Mouse (Mus musculus): ENCODE results near the gene Atg16l2. TPM values are rescaled to one million over a fixed set of nuclear protein-coding genes. Genes with fewer than 3 reads are reported as not detected.
A peak's percentile ranks its signal among the peaks of the same experiment; 100 is the strongest.

Gene Atg16l2
- polyA plus RNA-seq, 1 experiment from 2014 or later = 20.0 TPM

DNA sequence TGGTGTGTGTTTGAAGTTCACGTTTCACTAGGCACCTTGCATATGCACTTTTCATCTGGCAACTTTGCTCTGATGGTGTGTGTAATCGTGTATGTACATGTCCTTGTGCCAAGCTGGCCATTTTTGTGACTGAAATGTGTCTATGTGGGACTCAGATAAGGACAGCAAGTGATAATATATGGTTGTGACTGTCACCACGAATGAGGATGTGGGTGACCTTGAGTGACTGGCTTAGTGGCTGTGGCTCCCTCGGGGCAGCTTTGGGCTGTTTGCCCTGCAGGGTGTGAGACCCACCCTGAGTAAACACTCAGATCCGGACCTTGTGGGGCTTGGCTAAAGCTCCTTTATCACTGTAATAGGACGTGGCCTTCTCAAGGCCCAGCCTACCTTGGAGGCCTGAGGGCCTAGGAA is 14.5 kb upstream of the Atg16l2 start:
- H3K27ac ChIP-seq (ENCODE audit: low read length) = peak overlapping the region; percentile 79
- no peak overlapping the region for H3K9ac ChIP-seq (ENCODE audit: low read length)
- peaks cover 16% of the 10 kb centered on the region; the same call in 1 of the 2 replicates for H3K4me1 ChIP-seq (ENCODE audit: control insufficient read depth, insufficient read depth, low read length)
- no peaks in the 10 kb centered on the region for H3K27me3 ChIP-seq (ENCODE audit: control insufficient read depth, insufficient read depth, low read length)
- H3K4me3 ChIP-seq (replicated peaks; ENCODE audit: low read length) = no peak overlapping the region
- no peaks in the 10 kb centered on the region for H3K36me3 ChIP-seq (ENCODE audit: control insufficient read depth, insufficient read depth, low read length)
- no peaks in the 10 kb centered on the region for H3K9me3 ChIP-seq (replicated peaks; ENCODE audit: control insufficient read depth, low read length)
- peak; percentile 79 for ATAC-seq (ENCODE audit: insufficient read depth, low FRiP score)
- 44% methylated on average over 6 of the region's 6 CpGs for WGBS
- H3K4me2 ChIP-seq (ENCODE audit: low read depth, low read length) = no peak overlapping the region

DNA sequence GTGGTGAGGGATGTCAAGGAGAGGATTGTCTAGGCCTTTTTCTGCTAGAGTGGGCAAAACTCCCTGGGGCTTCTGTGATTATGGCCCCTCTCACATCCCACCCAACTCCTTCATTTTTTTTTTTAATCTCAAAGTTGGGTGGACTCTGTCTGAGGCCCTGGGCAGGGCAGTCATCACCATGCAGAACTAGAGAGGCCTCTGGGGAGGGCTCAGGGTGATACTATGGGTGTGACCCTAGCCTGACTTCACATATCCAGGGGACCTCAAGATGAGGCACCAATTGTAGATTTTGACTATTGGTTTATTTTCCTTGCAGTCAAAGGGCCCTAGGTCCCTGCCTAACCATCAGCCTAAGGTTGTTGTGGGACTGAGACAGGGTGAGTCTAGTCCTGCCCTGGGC is 13.6 kb upstream of the Atg16l2 start:
- Histone ChIP-seq H3K27ac (ENCODE audit: low read length) (peak overlapping the region; percentile 79), H3K36me3 (ENCODE audit: control insufficient read depth, insufficient read depth, low read length) (no peaks in the 10 kb centered on the region), H3K4me1 (ENCODE audit: control insufficient read depth, insufficient read depth, low read length) (peaks cover 16% of the 10 kb centered on the region; the same call in 1 of the 2 replicates), H3K27me3 (ENCODE audit: control insufficient read depth, insufficient read depth, low read length) (no peaks in the 10 kb centered on the region), H3K4me2 (ENCODE audit: low read depth, low read length) (no peak overlapping the region), H3K9ac (ENCODE audit: low read length) (no peak overlapping the region), H3K4me3 (replicated peaks; ENCODE audit: low read length) (no peak overlapping the region), H3K9me3 (replicated peaks; ENCODE audit: control insufficient read depth, low read length) (no peaks in the 10 kb centered on the region)
- no peak for ATAC-seq (ENCODE audit: insufficient read depth, low FRiP score)

DNA sequence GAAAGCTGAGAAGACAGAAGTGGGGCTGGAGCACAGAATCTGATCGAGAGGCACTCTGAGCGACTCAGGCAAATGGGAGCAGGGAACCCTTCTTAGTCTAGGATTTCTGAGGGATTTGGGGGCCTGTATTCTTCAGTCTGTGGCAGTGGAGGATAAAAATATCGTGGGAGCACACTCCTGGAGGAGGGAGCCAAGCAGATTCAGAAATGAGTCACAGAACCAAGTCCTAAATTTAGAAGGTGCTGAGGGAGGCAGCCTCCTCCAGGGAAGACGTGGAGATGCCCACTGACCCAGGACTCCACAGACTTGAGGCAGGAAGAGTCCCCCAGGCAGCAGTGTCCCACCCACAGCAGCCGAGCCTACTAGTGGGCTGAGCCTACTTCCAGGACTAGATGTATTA is 12.3 kb upstream of the Atg16l2 start:
- no peaks in the 10 kb centered on the region for H3K9me3 ChIP-seq (replicated peaks; ENCODE audit: control insufficient read depth, low read length)

DNA sequence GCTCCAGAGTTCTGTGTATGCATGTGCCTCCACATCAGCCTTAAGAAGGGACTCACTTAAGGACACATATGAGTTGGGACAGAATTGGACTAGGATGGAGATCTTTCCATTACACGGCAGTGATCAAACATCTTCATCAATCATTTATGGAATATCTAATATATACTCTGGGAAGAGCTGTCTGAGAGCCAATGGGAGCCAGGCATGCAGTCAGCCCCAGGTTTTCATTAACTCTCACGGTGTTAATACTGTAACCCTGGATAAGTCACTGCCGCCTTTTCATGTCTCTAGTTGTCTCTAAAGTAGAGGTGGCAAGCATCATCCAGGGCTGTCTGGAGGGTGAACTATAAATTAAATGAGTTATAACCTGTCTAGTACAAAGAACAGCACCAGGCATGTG is 11.0 kb upstream of the Atg16l2 start:
- WGBS = 64% methylated on average over 3 of the region's 3 CpGs
- H3K36me3 ChIP-seq (ENCODE audit: control insufficient read depth, insufficient read depth, low read length) = no peaks in the 10 kb centered on the region
- no peaks in the 10 kb centered on the region for H3K27me3 ChIP-seq (ENCODE audit: control insufficient read depth, insufficient read depth, low read length)
- no peak overlapping the region for H3K9ac ChIP-seq (ENCODE audit: low read length)
- peaks cover 12% of the 10 kb centered on the region; the same call in 1 of the 2 replicates for H3K4me1 ChIP-seq (ENCODE audit: control insufficient read depth, insufficient read depth, low read length)
- H3K9me3 ChIP-seq (replicated peaks; ENCODE audit: control insufficient read depth, low read length) = no peaks in the 10 kb centered on the region
- no peak for ATAC-seq (ENCODE audit: insufficient read depth, low FRiP score)
- H3K4me3 ChIP-seq (replicated peaks; ENCODE audit: low read length) = no peak overlapping the region
- no peak overlapping the region for H3K4me2 ChIP-seq (ENCODE audit: low read depth, low read length)
- H3K27ac ChIP-seq (ENCODE audit: low read length) = no peak overlapping the region

More for the DNA sequence above, 12.3 kb upstream of the Atg16l2 start:
- H3K4me3 ChIP-seq (replicated peaks; ENCODE audit: low read length) = no peak overlapping the region
- no peak overlapping the region for H3K4me2 ChIP-seq (ENCODE audit: low read depth, low read length)
- H3K27me3 ChIP-seq (ENCODE audit: control insufficient read depth, insufficient read depth, low read length) = no peaks in the 10 kb centered on the region
- H3K4me1 ChIP-seq (ENCODE audit: control insufficient read depth, insufficient read depth, low read length) = peaks cover 12% of the 10 kb centered on the region; the same call in 1 of the 2 replicates
- H3K9ac ChIP-seq (ENCODE audit: low read length) = no peak overlapping the region
- no peak overlapping the region for H3K27ac ChIP-seq (ENCODE audit: low read length)
- ATAC-seq (ENCODE audit: insufficient read depth, low FRiP score) = no peak
- no peaks in the 10 kb centered on the region for H3K36me3 ChIP-seq (ENCODE audit: control insufficient read depth, insufficient read depth, low read length)
- WGBS = 63% methylated on average over 5 of the region's 5 CpGs

DNA sequence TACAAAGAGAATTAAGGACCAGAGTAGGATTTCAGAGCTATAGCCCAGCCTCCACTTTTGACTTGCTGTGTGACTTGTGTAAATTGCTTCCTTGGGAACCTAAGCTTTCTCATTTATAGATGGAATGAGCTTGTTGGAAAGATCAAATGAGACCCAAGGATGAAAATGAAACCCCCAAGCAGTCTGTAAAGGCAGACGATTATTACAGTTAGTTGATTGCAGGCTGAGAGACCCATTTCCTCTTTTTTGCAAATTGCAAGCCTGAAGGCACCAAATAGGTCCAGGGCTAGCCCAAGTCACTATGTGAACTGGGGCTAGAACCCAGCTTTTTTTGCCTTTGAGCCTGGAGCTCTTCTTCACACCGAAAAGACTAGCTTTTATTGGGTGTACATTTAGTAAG is 9.0 kb upstream of the Atg16l2 start:
- 0 out of 2 replicates have a peak, but pooled peaks cover 7% of the 10 kb centered on the region for H3K4me1 ChIP-seq (ENCODE audit: control insufficient read depth, insufficient read depth, low read length)
- H3K9ac ChIP-seq (ENCODE audit: low read length) = 0 out of 2 replicates have a peak overlapping the region, but pooled peaks have one; percentile 31
- H3K36me3 ChIP-seq (ENCODE audit: control insufficient read depth, insufficient read depth, low read length) = no peaks in the 10 kb centered on the region
- ATAC-seq (ENCODE audit: insufficient read depth, low FRiP score) = no peak
- H3K27ac ChIP-seq (ENCODE audit: low read length) = no peak overlapping the region
- peak overlapping the region; percentile 14 for H3K4me3 ChIP-seq (replicated peaks; ENCODE audit: low read length)
- H3K9me3 ChIP-seq (replicated peaks; ENCODE audit: control insufficient read depth, low read length) = no peaks in the 10 kb centered on the region
- no peaks in the 10 kb centered on the region for H3K27me3 ChIP-seq (ENCODE audit: control insufficient read depth, insufficient read depth, low read length)
- WGBS = 36% methylated on average over 2 of the region's 2 CpGs
- H3K4me2 ChIP-seq (ENCODE audit: low read depth, low read length) = peak overlapping the region; percentile 60

DNA sequence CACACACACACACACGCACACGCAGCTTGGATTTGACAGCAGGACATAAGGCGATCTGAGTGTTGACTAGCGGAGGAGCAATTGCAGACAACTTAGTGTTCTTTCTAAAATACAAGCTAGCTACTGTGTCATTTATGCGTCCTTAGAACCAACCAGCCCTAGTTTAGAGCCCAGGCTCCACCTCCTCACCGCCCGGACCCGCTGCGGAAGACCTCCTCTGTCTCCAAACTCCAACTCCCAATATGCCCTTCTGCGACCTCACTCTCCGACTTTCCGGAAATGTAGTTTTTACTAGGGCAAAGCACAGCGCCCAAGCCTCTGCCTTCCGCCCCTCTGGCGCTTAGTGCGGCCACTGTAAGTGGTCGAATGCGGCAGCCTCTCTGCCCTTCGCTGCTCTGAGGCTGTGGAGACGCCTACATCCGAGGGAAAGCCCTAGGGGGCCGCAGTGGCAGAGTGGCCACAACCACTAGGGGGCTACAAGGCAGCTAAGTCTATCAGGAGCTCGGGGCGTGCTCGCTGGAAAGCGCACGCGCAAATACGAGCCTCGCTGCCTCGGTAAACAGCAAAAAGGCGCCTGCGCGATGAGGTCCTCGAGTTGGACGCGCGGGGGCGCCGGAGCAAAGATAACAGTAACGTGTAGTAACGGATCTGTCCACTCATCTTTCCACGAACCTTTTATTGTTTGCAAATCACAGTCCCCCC is 8.4 kb upstream of the Atg16l2 start:
- H3K27me3 ChIP-seq (ENCODE audit: control insufficient read depth, insufficient read depth, low read length) = no peaks in the 10 kb centered on the region
- peak overlapping the region; percentile 56 for H3K4me3 ChIP-seq (replicated peaks; ENCODE audit: low read length)
- ATAC-seq (ENCODE audit: insufficient read depth, low FRiP score) = peak; percentile 96
- no peaks in the 10 kb centered on the region for H3K9me3 ChIP-seq (replicated peaks; ENCODE audit: control insufficient read depth, low read length)
- peak overlapping the region; percentile 89 for H3K27ac ChIP-seq (ENCODE audit: low read length)
- H3K36me3 ChIP-seq (ENCODE audit: control insufficient read depth, insufficient read depth, low read length) = no peaks in the 10 kb centered on the region
- H3K9ac ChIP-seq (ENCODE audit: low read length) = peak overlapping the region; percentile 71
- WGBS = under 1% methylated on average over 43 of the region's 43 CpGs
- peak overlapping the region; percentile 60 for H3K4me2 ChIP-seq (ENCODE audit: low read depth, low read length)
- 0 out of 2 replicates have a peak, but pooled peaks cover 2% of the 10 kb centered on the region for H3K4me1 ChIP-seq (ENCODE audit: control insufficient read depth, insufficient read depth, low read length)

DNA sequence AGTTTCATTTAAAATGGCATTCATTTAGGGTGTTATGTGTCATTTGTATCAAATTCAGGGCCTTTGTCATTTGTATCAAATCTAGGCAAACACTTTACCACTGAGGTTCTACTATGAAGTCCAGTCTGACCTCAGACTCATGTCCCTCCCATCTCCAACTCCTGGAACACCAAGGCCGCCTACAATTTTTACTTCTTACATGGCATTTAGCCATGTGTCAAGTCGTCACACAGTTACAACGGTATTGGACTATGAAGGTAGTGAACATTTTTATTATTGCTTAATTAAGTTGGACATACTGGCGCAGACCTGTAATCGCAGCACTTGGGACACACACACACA is 7.9 kb upstream of the Atg16l2 start:
- no peaks in the 10 kb centered on the region for H3K9me3 ChIP-seq (replicated peaks; ENCODE audit: control insufficient read depth, low read length)
- no peak for ATAC-seq (ENCODE audit: insufficient read depth, low FRiP score)
- H3K4me2 ChIP-seq (ENCODE audit: low read depth, low read length) = peak overlapping the region; percentile 60
- H3K4me3 ChIP-seq (replicated peaks; ENCODE audit: low read length) = peak overlapping the region; percentile 56
- peak overlapping the region; percentile 71 for H3K9ac ChIP-seq (ENCODE audit: low read length)
- H3K4me1 ChIP-seq (ENCODE audit: control insufficient read depth, insufficient read depth, low read length) = no peaks in the 10 kb centered on the region
- no peaks in the 10 kb centered on the region for H3K27me3 ChIP-seq (ENCODE audit: control insufficient read depth, insufficient read depth, low read length)
- no peaks in the 10 kb centered on the region for H3K36me3 ChIP-seq (ENCODE audit: control insufficient read depth, insufficient read depth, low read length)
- H3K27ac ChIP-seq (ENCODE audit: low read length) = peak overlapping the region; percentile 89
- 30% methylated on average over 5 of the region's 5 CpGs for WGBS

DNA sequence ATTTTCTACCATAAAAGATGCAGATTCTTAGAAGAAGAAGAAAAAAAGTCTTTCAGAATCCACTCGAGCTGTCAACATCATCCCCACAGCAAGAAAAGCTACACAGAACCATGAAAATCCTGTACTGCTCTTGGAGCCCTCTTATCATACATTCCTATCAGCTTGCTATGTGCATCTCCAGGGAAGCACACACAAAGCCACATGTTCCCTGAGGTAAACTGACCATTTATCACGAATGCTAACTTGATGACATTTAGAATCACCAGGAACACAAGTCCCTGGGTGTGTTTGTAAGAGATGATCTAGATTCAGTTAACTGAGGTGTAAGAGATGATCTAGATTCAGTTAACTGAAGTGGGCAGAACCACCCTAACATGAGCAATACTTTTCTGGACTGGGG is 4.8 kb upstream of the Atg16l2 start:
- Histone ChIP-seq H3K27me3 (ENCODE audit: control insufficient read depth, insufficient read depth, low read length) (no peaks in the 10 kb centered on the region), H3K36me3 (ENCODE audit: control insufficient read depth, insufficient read depth, low read length) (no peaks in the 10 kb centered on the region), H3K4me2 (ENCODE audit: low read depth, low read length) (no peak overlapping the region), H3K27ac (ENCODE audit: low read length) (no peak overlapping the region), H3K4me3 (replicated peaks; ENCODE audit: low read length) (no peak overlapping the region), H3K4me1 (ENCODE audit: control insufficient read depth, insufficient read depth, low read length) (peaks cover 6% of the 10 kb centered on the region), H3K9me3 (replicated peaks; ENCODE audit: control insufficient read depth, low read length) (no peaks in the 10 kb centered on the region), H3K9ac (ENCODE audit: low read length) (no peak overlapping the region)
- 37% methylated on average over 2 of the region's 2 CpGs for WGBS
- no peak for ATAC-seq (ENCODE audit: insufficient read depth, low FRiP score)

DNA sequence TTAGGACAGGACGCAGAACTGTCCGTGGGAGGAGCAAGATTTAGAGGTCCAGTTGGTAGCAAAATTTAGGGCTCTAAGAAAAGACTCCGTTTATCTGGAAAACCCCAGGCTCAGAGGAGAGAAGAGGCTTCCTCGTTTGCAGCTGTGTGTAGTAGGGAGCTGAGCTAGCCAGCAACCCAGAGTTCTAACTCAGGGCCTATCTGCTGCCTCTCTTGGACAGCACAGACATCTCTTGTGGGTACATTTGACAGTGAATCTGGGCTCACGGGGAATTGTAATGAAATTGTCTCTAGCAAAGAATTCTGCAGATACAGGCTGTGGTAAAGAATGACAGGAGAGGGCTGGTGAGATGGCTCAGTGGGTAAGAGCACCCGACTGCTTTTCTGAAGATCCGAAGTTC is 640 bp upstream of the Atg16l2 start:
- Histone ChIP-seq H3K4me3 (replicated peaks; ENCODE audit: low read length) (peak overlapping the region; percentile 72), H3K36me3 (ENCODE audit: control insufficient read depth, insufficient read depth, low read length) (no peaks in the 10 kb centered on the region), H3K4me1 (ENCODE audit: control insufficient read depth, insufficient read depth, low read length) (peaks cover 15% of the 10 kb centered on the region), H3K27me3 (ENCODE audit: control insufficient read depth, insufficient read depth, low read length) (no peaks in the 10 kb centered on the region), H3K4me2 (ENCODE audit: low read depth, low read length) (peak overlapping the region; percentile 94), H3K9me3 (replicated peaks; ENCODE audit: control insufficient read depth, low read length) (no peaks in the 10 kb centered on the region), H3K9ac (ENCODE audit: low read length) (peak overlapping the region; percentile 86), H3K27ac (ENCODE audit: low read length) (peak overlapping the region; percentile 43)
- 35% methylated on average over 7 of the region's 7 CpGs for WGBS
- ATAC-seq (ENCODE audit: insufficient read depth, low FRiP score) = no peak

Data from stomach, embryonic 16.5 days (tissue).